Mouse (Mus musculus) B cell, adult 67 days (primary cell): Measurements from ENCODE around the gene Kctd20. TPM values are rescaled to one million over a fixed set of nuclear protein-coding genes. Genes with fewer than 3 reads are reported as not detected.

ENCODE experiments used
- total RNA-seq, 2 experiments: library from RNA; stranded (reverse); gene quantifications; 4 replicates each; pipeline ENCODE4 v1.2.4; 2023

Kctd20 gene
- total RNA-seq = 10 to 100 TPM; 80.3 to 82.1 TPM

GRCm38 (mm10) chr17:28951831-28952799, at the start of gene Kctd20:
Gene Kctd20 (plus strand): TSS chr17:28951950.

GRCm38 (mm10) chr17:28915060-28915628, 36.6 kb upstream of the Kctd20 start, which contains the start of gene 4930539E08Rik:
Gene 4930539E08Rik (minus strand): TSS chr17:28915324.

GRCm38 (mm10) chr17:28943740-28944139, 8.0 kb upstream of the Kctd20 start, which contains the start of gene Pxt1:
Gene Pxt1 (minus strand): TSS chr17:28943840.

GRCm38 (mm10) chr17:29007641-29008325, 56.0 kb downstream of the Kctd20 start, which contains the start of gene Stk38:
Gene Stk38 (minus strand): TSS chr17:29007995.

Other genes starting within 250 kb of the Kctd20 start
- gene AC170998.1, start 225.9 kb upstream of the Kctd20 start, total RNA-seq = 10 to 100 TPM in 1 of 2 experiments, 1 to 10 TPM in 1; 9.0 to 10.7 TPM
- gene Mapk13, start 182.7 kb upstream of the Kctd20 start, total RNA-seq = not detected
- 10 to 100 TPM; 62.1 to 75.6 TPM for gene Brpf3, start 150.9 kb upstream of the Kctd20 start, total RNA-seq
- gene Pnpla1, start 93.5 kb upstream of the Kctd20 start, total RNA-seq = under 1 TPM in 1 of 2 experiments, not detected in 1; 0.27 TPM
- gene 4930539E08Rik, start 36.6 kb upstream of the Kctd20 start, total RNA-seq = under 1 TPM; 0.27 to 0.38 TPM
- gene Pxt1, start 8.1 kb upstream of the Kctd20 start, total RNA-seq = not detected
- gene Stk38, start 56.0 kb downstream of the Kctd20 start, total RNA-seq = 100 to 1,000 TPM; 204 to 207 TPM
- 100 to 1,000 TPM; 517 to 573 TPM for gene Srsf3, start 80.7 kb downstream of the Kctd20 start, total RNA-seq
- 1 to 10 TPM; 2.0 to 3.2 TPM for gene Cdkn1a, start 139.0 kb downstream of the Kctd20 start, total RNA-seq
- gene Rab44, start 162.2 kb downstream of the Kctd20 start, total RNA-seq = 1 to 10 TPM in 1 of 2 experiments, under 1 TPM in 1; 0.26 to 1.3 TPM